Mouse (Mus musculus): ENCODE results near the gene Elovl5.

The Elovl5 gene

DNA sequence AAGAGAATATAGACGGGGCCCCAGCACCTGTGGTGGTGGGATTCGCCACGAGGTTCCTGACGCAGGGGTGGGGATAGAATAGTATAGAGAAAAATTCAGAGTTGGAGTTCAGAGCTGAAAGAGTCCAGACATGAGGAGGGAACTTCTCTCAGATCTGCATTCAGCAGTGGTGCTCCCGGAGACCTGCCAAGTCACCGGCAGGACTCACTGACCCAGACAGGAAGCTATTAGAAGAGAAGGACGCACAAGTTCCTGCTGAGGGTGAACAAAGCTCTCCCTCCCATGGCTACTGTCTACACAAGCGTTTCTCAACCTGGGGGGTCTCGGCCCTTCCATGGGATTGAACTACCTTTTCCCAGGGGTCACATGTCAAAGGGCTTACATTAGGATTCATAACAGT, 78.1 kb downstream of the Elovl5 start:
- no peak for DNase-seq (ENCODE audit: low read depth, low spot score)

DNA sequence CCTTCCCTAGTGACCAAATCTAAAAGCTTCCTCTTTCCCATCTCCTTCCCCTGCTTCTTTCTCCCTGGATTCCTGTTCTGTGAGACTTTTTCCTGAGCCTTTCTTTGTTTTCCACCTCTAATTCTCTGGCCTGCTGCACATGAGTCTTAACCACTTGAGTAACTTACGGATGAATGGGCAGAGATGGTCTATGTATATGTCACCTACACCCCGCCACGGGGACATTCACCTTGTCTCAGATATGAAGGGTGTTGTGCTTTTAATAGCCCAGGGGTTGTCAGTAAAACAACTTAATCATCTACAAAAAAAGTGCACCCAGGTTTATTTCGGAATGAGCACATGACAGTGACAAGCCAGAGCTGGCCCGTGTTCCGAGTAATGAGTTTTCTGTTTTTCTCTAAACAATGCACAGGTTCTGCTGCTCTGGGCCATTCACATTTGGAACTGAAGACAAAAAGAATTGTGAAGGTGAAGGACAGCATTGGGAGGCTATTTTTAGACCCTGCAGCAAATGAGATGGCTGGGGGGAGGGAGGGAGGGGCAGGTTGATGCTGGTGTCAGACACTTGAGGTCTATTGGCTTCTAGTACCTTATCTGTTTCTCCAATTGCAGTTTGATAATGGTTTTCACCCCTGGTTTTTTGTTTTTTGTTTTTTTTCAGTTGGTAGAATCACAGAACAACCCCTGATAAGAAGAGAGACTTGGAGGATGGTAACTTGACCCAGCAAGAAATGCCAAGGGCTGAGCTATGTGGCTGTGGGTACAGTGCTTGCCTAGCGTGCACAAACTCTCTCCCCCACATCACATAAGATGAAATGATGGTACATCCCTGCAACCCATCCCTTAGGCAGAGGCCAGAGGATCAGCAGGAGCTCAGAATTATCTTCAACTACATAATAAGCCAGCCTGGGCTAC, 83.7 kb downstream of the Elovl5 start:
- DNase-seq (ENCODE audit: low read depth, low spot score) = no peak

GRCm38 (mm10) chr9:78003278-78003677, 86.1 kb downstream of the Elovl5 start:
- no peak for DNase-seq (ENCODE audit: low read depth, low spot score)

GRCm38 (mm10) chr9:78005481-78005880, 88.3 kb downstream of the Elovl5 start:
- DNase-seq (ENCODE audit: low read depth, low spot score) = no peak

DNA sequence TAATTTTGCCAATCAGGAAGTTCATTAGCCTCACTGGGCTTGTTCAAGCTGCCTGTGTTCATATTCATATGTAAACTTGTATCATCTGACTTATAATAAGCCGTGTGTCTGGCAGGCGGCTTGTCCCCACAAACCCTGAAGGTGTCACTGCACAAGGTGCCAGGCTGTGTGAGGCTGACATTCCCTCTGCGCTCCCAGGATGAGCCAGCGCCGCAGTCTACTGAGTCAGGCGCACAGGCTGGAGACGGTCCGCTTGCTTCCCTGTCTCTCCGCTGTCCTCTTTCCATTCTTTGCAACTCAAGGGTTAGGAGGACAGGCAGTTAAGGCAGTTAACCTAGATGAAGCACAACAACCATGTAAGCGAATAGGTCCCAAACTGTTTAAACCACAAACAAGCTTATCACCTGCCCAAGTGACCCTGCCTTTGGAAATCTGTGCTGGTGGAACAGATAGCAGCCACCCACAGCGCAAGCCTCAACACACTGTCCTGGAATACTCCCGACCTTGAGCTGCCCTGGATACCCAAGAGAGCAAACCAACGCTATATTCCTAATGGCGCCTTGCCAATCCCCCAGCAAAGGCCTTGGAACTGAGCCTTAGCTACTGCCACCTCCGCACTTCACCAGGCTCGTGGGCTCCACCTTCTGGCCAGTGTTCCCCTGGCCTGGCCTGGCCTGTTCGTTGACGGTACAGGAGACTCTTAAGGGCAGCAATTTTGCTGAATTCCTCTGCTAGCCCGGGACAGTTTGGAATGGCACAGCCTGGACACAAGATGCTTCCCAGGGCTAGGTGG, 89.2 kb downstream of the Elovl5 start:
- no peak for DNase-seq (ENCODE audit: low read depth, low spot score)

DNA sequence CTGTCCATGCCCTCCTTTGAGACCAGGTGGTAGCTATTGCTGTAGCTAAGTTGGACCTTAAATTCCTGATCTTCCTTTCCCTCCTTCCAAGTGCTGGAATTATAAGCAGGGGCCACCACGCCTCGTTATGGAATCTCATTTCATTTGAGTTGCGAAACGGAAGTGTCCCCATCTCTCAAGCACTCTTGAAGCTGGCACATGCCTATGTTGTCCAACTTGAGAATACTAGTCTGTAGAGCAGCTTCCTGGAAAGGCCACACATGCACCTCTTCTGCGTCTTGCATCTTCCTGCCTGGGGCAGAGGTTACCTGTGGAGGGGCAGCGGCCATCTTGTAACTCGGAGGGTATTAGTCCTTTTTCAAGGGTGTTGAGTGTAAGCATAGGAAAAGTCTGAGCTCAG, 92.2 kb downstream of the Elovl5 start:
- DNase-seq (ENCODE audit: low read depth, low spot score) = no peak

- DNase-seq (ENCODE audit: low read depth, low spot score) = no peak
Measured at GRCm38 (mm10) chr9:78010187-78010586, 93.0 kb downstream of the Elovl5 start.

DNA sequence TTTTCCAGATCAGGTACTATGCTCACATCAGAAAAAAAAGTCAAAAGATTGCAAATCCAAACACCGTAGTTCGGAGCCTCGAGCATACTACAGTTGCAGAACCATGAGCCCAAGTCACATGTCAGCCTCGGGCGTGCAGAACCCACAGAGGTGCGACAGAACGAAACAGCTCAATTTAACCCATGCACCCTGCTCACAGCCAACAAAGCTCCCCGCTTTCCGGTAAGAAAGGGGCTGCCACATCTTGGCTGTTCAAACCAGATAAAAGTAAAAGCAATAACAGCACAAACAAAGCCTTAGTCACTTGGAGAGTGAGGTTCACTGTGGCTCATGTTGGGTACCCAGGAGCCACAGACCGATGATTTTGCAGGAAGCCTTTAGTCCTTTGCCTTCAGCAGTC, 93.5 kb downstream of the Elovl5 start:
- no peak for DNase-seq (ENCODE audit: low read depth, low spot score)

GRCm38 (mm10) chr9:78012066-78012465, 94.9 kb downstream of the Elovl5 start:
- no peak for DNase-seq (ENCODE audit: low read depth, low spot score)

- DNase-seq (ENCODE audit: low read depth, low spot score) = no peak
Measured at GRCm38 (mm10) chr9:78012681-78013080, 95.5 kb downstream of the Elovl5 start.

DNA sequence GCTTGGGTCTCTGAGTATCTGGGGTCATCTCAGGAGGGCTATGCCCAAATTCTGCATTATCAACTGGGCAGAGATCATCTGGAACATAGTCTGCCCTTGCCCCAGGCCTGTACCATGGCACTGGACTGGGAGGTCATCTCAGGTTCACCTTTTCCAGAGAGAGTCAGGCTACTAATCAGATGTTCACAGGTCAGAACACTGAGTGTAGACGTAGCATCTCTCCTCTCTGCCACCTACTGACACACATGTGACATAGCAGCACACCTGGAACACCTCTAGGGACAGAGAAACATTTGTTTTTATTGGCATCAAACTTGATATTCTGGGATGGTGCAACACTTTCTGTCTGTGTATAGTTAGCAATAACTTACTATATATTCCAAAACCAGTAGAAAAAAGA, 96.6 kb downstream of the Elovl5 start:
- DNase-seq (ENCODE audit: low read depth, low spot score) = no peak

GRCm38 (mm10) chr9:78015816-78016215, 98.7 kb downstream of the Elovl5 start:
- DNase-seq (ENCODE audit: low read depth, low spot score) = no peak

- DNase-seq (ENCODE audit: low read depth, low spot score) = no peak
Measured at GRCm38 (mm10) chr9:78016288-78016687, 99.1 kb downstream of the Elovl5 start.

- DNase-seq (ENCODE audit: low read depth, low spot score) = no peak
Measured at GRCm38 (mm10) chr9:78021256-78021655, 104.1 kb downstream of the Elovl5 start.

- DNase-seq (ENCODE audit: low read depth, low spot score) = no peak
Measured at GRCm38 (mm10) chr9:78022187-78022945, 105.2 kb downstream of the Elovl5 start.

DNA sequence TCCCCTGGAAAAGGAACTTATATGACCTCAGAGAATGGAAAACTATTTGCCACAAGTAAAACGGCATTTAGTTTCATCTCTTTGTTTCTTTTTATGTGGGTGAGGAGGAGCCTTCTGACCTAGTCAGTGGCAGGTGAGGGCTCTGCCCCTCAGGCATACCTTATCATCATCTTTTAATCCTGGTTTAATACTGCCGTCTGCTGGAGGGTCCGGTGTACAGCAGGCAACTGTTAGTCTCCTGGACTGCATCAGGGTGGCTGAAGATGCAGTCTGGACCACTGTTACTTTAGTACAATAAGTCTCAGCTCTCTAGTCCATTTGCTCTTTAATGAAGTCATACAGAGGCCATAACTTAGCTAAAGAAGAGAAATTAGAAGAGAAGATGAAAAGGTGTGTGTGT, 107.7 kb downstream of the Elovl5 start:
- DNase-seq (ENCODE audit: low read depth, low spot score) = peak; percentile 17

- no peak for DNase-seq (ENCODE audit: low read depth, low spot score)
Measured at GRCm38 (mm10) chr9:78027099-78027498, 109.9 kb downstream of the Elovl5 start.

DNA sequence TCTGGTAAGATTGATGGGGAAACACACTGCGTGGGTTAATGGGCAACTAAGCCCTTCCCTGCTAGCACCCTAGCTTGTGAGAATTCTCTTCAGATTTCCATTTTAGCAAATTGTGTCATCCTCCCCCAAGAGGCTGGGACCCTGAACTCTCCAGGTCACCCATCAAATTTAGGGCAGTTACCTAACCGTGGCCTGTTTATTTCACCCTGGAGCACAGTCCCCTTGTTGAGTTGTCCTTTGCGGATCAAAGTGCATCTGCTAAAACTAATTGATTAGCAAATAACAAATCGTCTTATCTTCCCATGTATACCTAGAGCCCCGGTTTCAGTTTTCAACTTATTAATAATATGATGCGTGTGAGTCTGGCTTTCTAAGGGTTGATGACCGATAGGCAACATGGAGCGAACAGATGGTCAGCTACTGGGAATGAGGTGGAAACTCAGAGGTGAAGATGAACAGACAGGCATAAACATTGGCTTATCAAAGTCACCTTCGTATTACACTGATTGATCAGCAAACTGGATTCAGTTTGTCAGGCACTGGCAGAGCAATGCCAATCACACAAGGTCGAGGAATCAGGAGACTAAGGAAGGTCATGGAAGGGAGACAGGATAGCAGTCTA, 113.8 kb downstream of the Elovl5 start:
- no peak for DNase-seq (ENCODE audit: low read depth, low spot score)

DNA sequence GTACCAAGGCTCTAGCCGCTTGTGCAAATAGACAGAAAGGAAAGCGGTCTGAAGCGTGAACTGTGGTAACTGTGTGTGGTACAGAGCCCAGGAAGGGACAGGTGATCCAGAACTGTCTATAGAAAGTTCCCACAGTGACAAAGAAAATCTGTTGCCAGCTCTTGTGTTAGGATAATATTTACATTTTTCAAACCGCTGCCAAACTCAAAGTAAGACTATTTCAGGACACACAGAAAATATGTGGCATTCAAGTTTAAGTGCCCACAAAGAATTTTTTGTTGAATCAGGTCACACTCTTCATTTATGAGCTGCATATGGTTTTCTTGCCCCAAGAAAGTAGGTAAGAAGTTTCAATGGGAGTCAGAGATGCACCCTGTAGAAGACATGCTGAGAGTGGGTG, 115.8 kb downstream of the Elovl5 start:
- DNase-seq (ENCODE audit: low read depth, low spot score) = no peak

Measured in c-Kit-negative CD71-positive TER-119-positive erythroid progenitor cells, embryonic 14.5 days (primary cell).